Mouse (Mus musculus) G1E (cell line): ENCODE results near the gene Gm7579. TPM values are rescaled to one million over a fixed set of nuclear protein-coding genes. Genes with fewer than 3 reads are reported as not detected.
"Not testable (repeated sequence)": the region's sequence is repeated elsewhere in the genome, so short reads cannot be mapped to it uniquely, and the experiment has no call there.

Source experiments
- ATAC-seq: 2 replicates; pipeline ENCODE4 v1.8.0; 2016; ENCODE audit warnings: mild to moderate bottlenecking; ENCODE audit not compliant: insufficient number of reproducible peaks, poor library complexity, low FRiP score, severe bottlenecking; ENCODE audit errors: extremely low read depth
- DNase-seq: peaks from one replicate; pipeline ENCODE4 v3.0.0; 2012; ENCODE audit warnings: low spot score
- H3K27me3 ChIP-seq: 2 replicates; pipeline ENCODE4 v1.6.1; 2012; ENCODE audit warnings: mild to moderate bottlenecking, low read length, inconsistent platforms; ENCODE audit not compliant: insufficient read depth
- H3K36me3 ChIP-seq: replicated peaks from 2 replicates; pipeline ENCODE3; 2012; ENCODE audit warnings: mild to moderate bottlenecking, inconsistent platforms
- H3K4me1 ChIP-seq: 2 replicates; pipeline ENCODE4 v1.6.1; 2012; ENCODE audit warnings: low read depth, low read length, inconsistent platforms, mixed read lengths; ENCODE audit not compliant: insufficient read depth
- H3K4me3 ChIP-seq: 2 replicates; pipeline ENCODE4 v1.5.1; 2012; ENCODE audit warnings: low read depth, mild to moderate bottlenecking, inconsistent platforms, low read length, moderate library complexity, mixed read lengths
- H3K9me3 ChIP-seq: replicated peaks from 2 replicates; pipeline ENCODE4 v1.6.1; 2012; ENCODE audit warnings: inconsistent platforms
- CTCF ChIP-seq: IDR thresholded peaks from 2 replicates; pipeline ENCODE4 v1.5.1; 2012; ENCODE audit warnings: low read depth, low read length, inconsistent platforms, mixed read lengths
- GATA1 ChIP-seq: IDR thresholded peaks from 2 replicates; pipeline ENCODE4 v1.6.1; 2012; ENCODE audit warnings: borderline replicate concordance, low read length, inconsistent platforms, mixed read lengths
- GATA2 ChIP-seq: IDR thresholded peaks from 2 replicates; pipeline ENCODE4 v1.6.1; 2012; ENCODE audit warnings: low read depth, low read length, inconsistent platforms, borderline replicate concordance
- POLR2AphosphoS5 ChIP-seq: IDR thresholded peaks from 2 replicates; pipeline ENCODE4 v1.6.1; 2012; ENCODE audit warnings: low read depth, low read length, inconsistent platforms; ENCODE audit not compliant: insufficient replicate concordance
- TAL1 ChIP-seq: conservative IDR thresholded peaks from 2 replicates; pipeline ENCODE4 v1.6.1; 2012; ENCODE audit warnings: low read depth, low read length, inconsistent platforms, mixed read lengths
- polyA plus RNA-seq: library from polyadenylated mRNA; stranded (reverse); fragments of >175 nt; gene quantifications from 2 replicates; pipeline ENCODE4 v1.2.3, GENCODE M21; 2012
- total RNA-seq, 2 experiments: library from RNA; stranded (forward) in 1 of 2; stranded (reverse) in 1 of 2; fragments of 200-1000 nt in 1 of 2; fragments of >200 nt in 1 of 2; fragmentation: Nextera tagmentation in 1 of 2; gene quantifications; 2 replicates each; pipeline ENCODE4 v1.2.3; 2014 to 2017

Gene Gm7579
- total RNA-seq (2014; fragmentation: Nextera tagmentation) = not detected in 2 replicates
- not detected in 2 replicates for total RNA-seq (2017)
- not detected in 2 replicates for polyA plus RNA-seq

GRCm38 (mm10) chr7:142211559-142211958, at the start of gene Gm7579:
Gene Gm7579, plus strand, starts transcription at chr7:142211859.
- Histone ChIP-seq H3K4me3 (no peak within 1 kb of the TSS), H3K4me1 (no peaks in the 10 kb centered on the region; the same call in 1 of the 2 replicates), H3K9me3 (no peaks in the 10 kb centered on the region), H3K36me3 (no peaks in the 10 kb centered on the region), H3K27me3 (peaks cover 7% of the 10 kb centered on the region; the same call in 1 of the 2 replicates)
- DNase-seq (no peak), ATAC-seq (no peak)
- no peak for TF ChIP-seq POLR2AphosphoS5
- TF ChIP-seq CTCF = no peak
- no peak for TF ChIP-seq GATA1
- no peak for TF ChIP-seq TAL1
- TF ChIP-seq GATA2 = no peak

DNA sequence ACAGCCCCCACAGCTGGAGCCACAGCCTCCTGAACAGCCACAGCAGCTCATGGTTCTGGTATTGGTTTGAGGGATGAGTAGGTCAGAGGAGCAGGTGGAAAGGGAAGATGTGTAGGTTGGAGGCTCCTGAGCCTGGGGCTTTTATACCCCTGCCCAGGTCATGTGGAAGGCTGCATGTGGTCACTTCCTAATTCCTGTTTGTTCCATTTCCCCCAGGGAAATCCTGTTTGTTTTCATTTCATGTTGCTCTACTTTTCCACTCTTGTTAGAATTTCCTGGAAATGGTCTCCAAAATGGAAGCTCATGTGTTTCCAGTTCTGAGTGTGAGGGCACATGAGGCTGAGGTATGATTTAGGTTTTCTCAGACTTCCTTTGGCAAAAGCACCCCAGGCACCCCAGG, 46.0 kb upstream of the Gm7579 start, which contains the start of gene Gm4553:
TSS of gene Gm4553 (minus strand) at position 101 of the 400 bp plus-strand sequence.
- H3K9me3 ChIP-seq, H3K27me3 ChIP-seq, H3K4me3 ChIP-seq, DNase-seq, H3K36me3 ChIP-seq, ATAC-seq, H3K4me1 ChIP-seq: not testable (repeated sequence)

- H3K4me3 ChIP-seq = no peak overlapping the region
- H3K36me3 ChIP-seq = no peaks in the 10 kb centered on the region
- H3K27me3 ChIP-seq = no peaks in the 10 kb centered on the region; the same call in 1 of the 2 replicates
- no peaks in the 10 kb centered on the region for H3K4me1 ChIP-seq
- H3K9me3 ChIP-seq = no peaks in the 10 kb centered on the region
- TF ChIP-seq CTCF (peak; percentile 63), GATA1 (no peak)
- no peak for ATAC-seq
- no peak for DNase-seq
These were observed 41.8 kb upstream of the Gm7579 start for GRCm38 (mm10) chr7:142169836-142170235.

DNA sequence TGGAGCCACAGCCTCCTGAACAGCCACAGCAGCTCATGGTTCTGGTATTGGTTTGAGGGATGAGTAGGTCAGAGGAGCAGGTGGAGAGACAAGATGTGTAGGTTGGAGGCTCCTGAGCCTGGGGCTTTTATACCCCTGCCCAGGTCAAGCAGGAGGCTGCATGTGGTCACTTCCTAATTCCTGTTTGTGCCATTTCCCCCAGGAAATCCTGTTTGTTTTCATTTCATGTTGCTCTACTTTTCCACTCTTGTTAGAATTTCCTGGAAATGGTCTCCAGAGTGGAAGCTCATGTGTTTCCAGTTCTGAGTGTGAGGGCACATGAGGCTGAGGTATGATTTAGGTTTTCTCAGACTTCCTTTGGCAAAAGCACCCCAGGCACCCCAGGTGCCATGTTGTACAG, 35.8 kb upstream of the Gm7579 start, which contains the start of gene Krtap5-2:
TSS of gene Krtap5-2 (minus strand) at position 101 of the 400 bp plus-strand sequence.
- not testable (repeated sequence) for H3K9me3 ChIP-seq, H3K4me1 ChIP-seq, ATAC-seq, H3K4me3 ChIP-seq, H3K36me3 ChIP-seq, DNase-seq, H3K27me3 ChIP-seq

- Histone ChIP-seq H3K4me1 (no peaks in the 10 kb centered on the region), H3K4me3 (no peak overlapping the region), H3K9me3 (no peaks in the 10 kb centered on the region), H3K27me3 (peaks cover 4% of the 10 kb centered on the region), H3K36me3 (no peaks in the 10 kb centered on the region)
- ATAC-seq (no peak), DNase-seq (no peak)
- TF ChIP-seq GATA2 (no peak), GATA1 (no peak), CTCF (no peak)
These were observed 33.0 kb upstream of the Gm7579 start for GRCm38 (mm10) chr7:142178685-142179084.

- Histone ChIP-seq H3K4me1 (no peaks in the 10 kb centered on the region), H3K27me3 (peaks cover 4% of the 10 kb centered on the region), H3K36me3 (no peaks in the 10 kb centered on the region), H3K4me3 (no peak overlapping the region), H3K9me3 (no peaks in the 10 kb centered on the region)
- DNase-seq = no peak
- TF ChIP-seq GATA2 (no peak), CTCF (no peak), GATA1 (no peak), TAL1 (no peak), POLR2AphosphoS5 (no peak)
- no peak for ATAC-seq
These were observed 30.6 kb upstream of the Gm7579 start for GRCm38 (mm10) chr7:142181021-142181420.

DNA sequence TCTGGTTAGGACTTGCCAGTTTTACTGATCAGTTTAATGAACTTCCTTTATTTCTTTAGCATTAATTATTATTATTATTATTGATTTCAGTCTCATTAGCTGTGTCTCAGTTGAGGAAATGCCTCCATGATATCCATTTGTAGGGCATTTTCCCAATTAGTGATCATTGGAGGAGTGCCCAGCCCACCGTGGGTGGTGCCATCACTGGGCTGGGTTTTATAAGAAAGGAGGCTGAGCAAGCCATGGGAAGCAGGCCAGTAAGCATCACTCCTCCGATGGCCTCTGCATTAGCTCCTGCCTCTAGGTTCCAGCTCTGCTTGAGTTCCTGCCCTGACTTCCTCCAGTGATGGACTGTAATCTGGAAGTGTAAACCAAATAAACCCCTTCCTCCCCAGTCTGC, 23.5 kb upstream of the Gm7579 start:
- Histone ChIP-seq H3K4me3 (no peak overlapping the region), H3K36me3 (no peaks in the 10 kb centered on the region), H3K9me3 (no peaks in the 10 kb centered on the region), H3K4me1 (no peaks in the 10 kb centered on the region), H3K27me3 (peaks cover 11% of the 10 kb centered on the region)
- DNase-seq (no peak), ATAC-seq (no peak)
- TF ChIP-seq GATA2 (no peak), TAL1 (no peak), POLR2AphosphoS5 (no peak), GATA1 (no peak)
